Mouse (Mus musculus) heart, embryonic 15.5 days (tissue): ENCODE measurements around the gene Ppp1r26. TPM values are rescaled to one million over a fixed set of nuclear protein-coding genes. Genes with fewer than 3 reads are reported as not detected.

Source experiments
- ATAC-seq: fragments of 200-750 bp; cut with Nextera tagmentation; replicated peaks from 2 replicates; pipeline ENCODE4 v1.8.0; 2017; ENCODE audit warnings: low read depth, moderate TSS enrichment; ENCODE audit not compliant: insufficient number of reproducible peaks, insufficient read depth, low FRiP score
- H3K27ac ChIP-seq: fragments of 300-500 bp; sonication (generic); 2 replicates; pipeline ENCODE4 v1.5.1; 2015; ENCODE audit warnings: mild to moderate bottlenecking, inconsistent platforms
- H3K27me3 ChIP-seq: fragments of 300-500 bp; sonication (generic); 2 replicates; pipeline ENCODE4 v1.6.1; 2015; ENCODE audit warnings: inconsistent platforms
- H3K36me3 ChIP-seq: fragments of 300-500 bp; sonication (generic); 2 replicates; pipeline ENCODE4 v1.6.1; 2015; ENCODE audit warnings: mild to moderate bottlenecking, inconsistent platforms
- H3K4me1 ChIP-seq: fragments of 300-500 bp; sonication (generic); replicated peaks from 2 replicates; pipeline ENCODE4 v1.6.1; 2015; ENCODE audit warnings: inconsistent platforms
- H3K4me2 ChIP-seq: fragments of 300-500 bp; sonication (generic); 2 replicates; pipeline ENCODE4 v1.6.1; 2015; ENCODE audit warnings: inconsistent platforms, mild to moderate bottlenecking, moderate library complexity
- H3K4me3 ChIP-seq: fragments of 300-500 bp; sonication (generic); 2 replicates; pipeline ENCODE4 v1.5.1; 2015; ENCODE audit warnings: mild to moderate bottlenecking, inconsistent platforms
- H3K9ac ChIP-seq: fragments of 300-500 bp; sonication (generic); 2 replicates; pipeline ENCODE4 v1.6.1; 2015; ENCODE audit warnings: mild to moderate bottlenecking, inconsistent platforms
- H3K9me3 ChIP-seq: fragments of 300-500 bp; sonication (generic); replicated peaks from 2 replicates; pipeline ENCODE4 v1.6.1; 2016; ENCODE audit warnings: inconsistent platforms
- WGBS: fragments of 180-500 bp; shearing (Covaris S2); methylation state at CpG from one replicate; pipeline ENCODE4 v1.1.7; 2015; ENCODE audit warnings: mixed read lengths; 5-methylcytosine and 5-hydroxymethylcytosine counted together
- polyA plus RNA-seq: library from polyadenylated mRNA; unstranded; fragments of >200 nt; fragmentation: Nextera tagmentation; extraction: Ambion mirVana; gene quantifications from 2 replicates; pipeline ENCODE4 v1.2.1, GENCODE M21; 2015

Gene Ppp1r26
- polyA plus RNA-seq, 1 experiment from 2014 or later = 3.1 TPM

DNA sequence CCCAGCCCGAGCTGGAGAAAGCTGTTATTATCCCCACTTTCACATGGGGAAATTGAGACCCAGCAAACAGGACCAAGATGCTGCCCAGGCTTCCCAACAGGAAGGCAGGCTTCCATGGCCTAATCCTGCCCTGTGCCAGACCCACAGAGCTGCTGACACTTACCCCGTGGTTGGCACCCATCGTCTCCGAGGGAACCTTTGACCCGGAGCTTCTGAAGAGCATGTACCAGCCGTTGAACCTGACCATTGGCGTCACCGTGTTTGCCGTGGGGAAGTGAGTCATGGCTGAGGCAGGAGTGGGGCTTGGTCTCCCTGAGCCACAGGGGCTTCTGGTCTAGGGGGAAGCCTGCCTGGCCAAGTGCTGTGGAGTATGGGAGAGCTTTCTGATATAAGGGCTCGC lies 56.4 kb downstream of the Ppp1r26 start:
- Histone ChIP-seq H3K4me2 (no peak overlapping the region), H3K27me3 (no peaks in the 10 kb centered on the region), H3K9ac (no peak overlapping the region), H3K27ac (no peak overlapping the region), H3K36me3 (no peaks in the 10 kb centered on the region), H3K9me3 (no peaks in the 10 kb centered on the region), H3K4me1 (no peaks in the 10 kb centered on the region), H3K4me3 (no peak overlapping the region)
- no peak for ATAC-seq
- WGBS = 75% methylated on average over 10 of the region's 10 CpGs

DNA sequence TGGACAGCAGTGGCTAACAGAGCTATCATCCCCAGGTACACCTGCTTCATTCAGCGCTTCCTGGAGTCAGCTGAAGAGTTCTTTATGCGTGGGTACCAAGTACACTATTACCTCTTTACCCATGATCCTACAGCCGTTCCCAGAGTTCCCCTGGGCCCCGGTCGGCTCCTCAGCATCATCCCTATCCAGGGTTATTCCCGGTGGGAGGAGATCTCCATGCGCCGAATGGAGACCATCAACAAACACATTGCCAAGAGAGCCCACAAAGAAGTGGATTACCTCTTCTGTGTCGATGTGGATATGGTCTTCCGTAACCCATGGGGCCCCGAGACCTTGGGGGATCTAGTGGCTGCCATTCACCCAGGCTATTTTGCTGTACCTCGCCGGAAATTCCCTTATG lies 58.1 kb downstream of the Ppp1r26 start:
- Histone ChIP-seq H3K4me3 (no peak overlapping the region), H3K27ac (no peak overlapping the region), H3K9ac (no peak overlapping the region), H3K9me3 (no peaks in the 10 kb centered on the region), H3K4me2 (no peak overlapping the region), H3K4me1 (no peaks in the 10 kb centered on the region), H3K27me3 (0 out of 2 replicates have a peak, but pooled peaks cover 2% of the 10 kb centered on the region), H3K36me3 (no peaks in the 10 kb centered on the region)
- 87% methylated on average over 13 of the region's 13 CpGs for WGBS
- ATAC-seq = no peak

Other genes starting within 250 kb of the Ppp1r26 start
- gene 1700007K13Rik, start 19.5 kb downstream of the Ppp1r26 start, polyA plus RNA-seq = 0.26 and 0.41 TPM in 2 replicates
- gene Mrps2, start 21.3 kb downstream of the Ppp1r26 start, polyA plus RNA-seq = 45.2 and 50.6 TPM in 2 replicates
- gene Gbgt1, start 50.1 kb downstream of the Ppp1r26 start, polyA plus RNA-seq = 0.67 and 1.1 TPM in 2 replicates
- gene Gm10134, start 59.3 kb downstream of the Ppp1r26 start, polyA plus RNA-seq = 1.3 and 1.5 TPM in 2 replicates
- gene Ralgds, start 66.3 kb downstream of the Ppp1r26 start, polyA plus RNA-seq = 17.5 and 24.6 TPM in 2 replicates
- 0.25 TPM in 1 of 2 replicates, not detected in the other for gene Cel, start 116.6 kb downstream of the Ppp1r26 start, polyA plus RNA-seq
- 24.0 and 27.8 TPM in 2 replicates for gene Gtf3c5, start 137.0 kb downstream of the Ppp1r26 start, polyA plus RNA-seq
- gene Gfi1b, start 175.2 kb downstream of the Ppp1r26 start, polyA plus RNA-seq = 0.25 and 1.5 TPM in 2 replicates
- 11.1 and 18.0 TPM in 2 replicates for gene Tsc1, start 194.4 kb downstream of the Ppp1r26 start, polyA plus RNA-seq